Mouse (Mus musculus): Measurements from ENCODE around the gene Ppp1r13l.
A peak's percentile ranks its signal among the peaks of the same experiment; 100 is the strongest.

DNA sequence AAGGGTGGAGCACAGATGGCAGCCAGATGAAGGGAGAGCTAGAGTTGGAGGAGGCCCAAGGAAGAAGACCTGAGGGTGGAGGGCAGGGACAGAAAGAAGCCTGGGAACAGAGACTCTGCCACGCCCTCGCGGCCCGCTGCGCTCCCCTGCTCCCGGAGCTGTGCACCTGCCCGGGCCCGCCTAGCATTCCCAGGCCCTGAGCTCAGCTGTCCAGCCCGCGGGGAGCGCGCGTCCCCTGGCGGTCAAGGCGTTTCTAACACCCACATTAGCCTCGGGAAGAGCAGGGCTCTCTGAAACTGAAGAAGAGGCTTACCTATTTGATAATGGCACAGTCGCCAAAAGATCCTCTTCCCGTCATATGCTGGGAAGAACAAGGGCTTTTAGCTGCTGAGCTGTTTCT, 4.3 kb downstream of the Ppp1r13l start:
- TF ChIP-seq EP300 (IDR thresholded peaks at IDR 0.05; ENCODE audit: low read depth) (no peak), CTCF (IDR thresholded peaks at IDR 0.05; ENCODE audit: low read depth) (peak; percentile 94)
